ENCODE assay signal across 8 mouse cellular contexts in the genomic region with DNA sequence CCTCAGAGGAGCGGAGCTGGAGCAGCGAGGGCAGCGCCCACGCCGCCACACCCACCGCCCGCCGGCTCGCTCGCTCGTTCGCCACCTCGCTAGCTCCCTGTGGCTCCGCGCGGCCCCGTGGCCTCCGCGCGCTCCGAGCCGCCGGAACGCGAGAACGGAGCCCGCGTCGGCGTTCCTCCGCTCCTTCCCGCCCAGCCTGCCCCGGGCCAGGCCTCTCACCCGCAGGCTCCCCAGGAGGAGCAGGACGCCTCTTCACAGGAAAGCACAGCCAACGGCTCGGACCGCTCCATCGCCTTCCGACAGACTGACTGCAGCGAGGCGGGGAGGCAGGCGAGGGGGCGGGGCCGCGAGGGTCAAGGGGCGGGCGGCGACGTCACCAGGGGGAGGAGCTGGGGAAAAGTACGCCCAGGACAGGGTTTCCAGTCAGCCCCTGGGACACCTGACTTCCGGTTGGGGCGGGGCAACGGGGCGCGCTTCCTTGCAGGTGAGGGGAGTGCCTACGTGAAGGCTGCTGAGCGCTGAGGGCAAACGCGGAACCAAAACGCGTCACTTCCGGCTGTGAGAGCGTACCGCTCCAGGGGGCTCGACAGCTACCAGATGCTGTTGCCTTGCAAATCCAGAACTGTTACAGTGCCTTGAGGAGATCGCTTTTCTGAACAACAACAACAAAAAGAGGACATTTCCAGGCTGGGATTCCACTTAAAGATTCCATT. TPM values are rescaled to one million over a fixed set of nuclear protein-coding genes. Genes with fewer than 3 reads are reported as not detected.
DNase-seq lines count a peak whose midpoint lies in the region; ATAC-seq and TF ChIP-seq lines count a peak whose summit lies in the region.

A gene (minus strand): TSS at position 355 of the 713 bp plus-strand sequence.

- 0 out of 2 replicates have a peak, but pooled peaks have one; percentile 47 for TF ChIP-seq POLR2A in bone marrow macrophage, adult 2 months (IDR thresholded peaks at IDR 0.05; ENCODE audit: borderline replicate concordance, low read depth, low read length)
- TF ChIP-seq POLR2A in embryonic fibroblast, embryonic 13.5 days (IDR thresholded peaks at IDR 0.05; ENCODE audit: low read depth, low read length): peak; percentile 85

- H3K9ac ChIP-seq in kidney, embryonic 14.5 days (ENCODE audit: low read depth, low read length): peak within 1 kb of the TSS; percentile 82
- peak within 1 kb of the TSS; percentile 77 for H3K9ac ChIP-seq in limb, embryonic 15.5 days

- H3K36me3 ChIP-seq in kidney, embryonic 14.5 days (ENCODE audit: control insufficient read depth, insufficient read depth, low read length): peaks cover 4% of the 10 kb centered on the region; the same call in 1 of the 2 replicates
- H3K36me3 ChIP-seq in limb, embryonic 15.5 days: peaks cover 8% of the 10 kb centered on the region; the same call in 1 of the 2 replicates

- peak within 1 kb of the TSS; percentile 90 for H3K4me3 ChIP-seq in bone marrow macrophage, adult 2 months (ENCODE audit: insufficient read depth, low read length)
- peak within 1 kb of the TSS; percentile 80 for H3K4me3 ChIP-seq in embryonic fibroblast, embryonic 13.5 days (ENCODE audit: insufficient read depth, low read length)
- peak within 1 kb of the TSS; percentile 86 for H3K4me3 ChIP-seq in kidney, embryonic 14.5 days (ENCODE audit: low read length)
- H3K4me3 ChIP-seq in limb, embryonic 15.5 days: peak within 1 kb of the TSS; percentile 95

- no peaks in the 10 kb centered on the region for H3K9me3 ChIP-seq in kidney, embryonic 14.5 days (ENCODE audit: control insufficient read depth, low read length)
- H3K9me3 ChIP-seq in limb, embryonic 15.5 days: no peaks in the 10 kb centered on the region

- no peak for TF ChIP-seq CTCF in bone marrow macrophage, adult 2 months (IDR thresholded peaks at IDR 0.05; ENCODE audit: low read depth, low read length)
- TF ChIP-seq CTCF in embryonic fibroblast, embryonic 13.5 days (IDR thresholded peaks at IDR 0.05; ENCODE audit: borderline replicate concordance, insufficient read depth, low read length): no peak

- H3K27me3 ChIP-seq in kidney, embryonic 14.5 days (ENCODE audit: control insufficient read depth, insufficient read depth, low read length): no peaks in the 10 kb centered on the region
- H3K27me3 ChIP-seq in limb, embryonic 15.5 days: no peaks in the 10 kb centered on the region

- peak; percentile 100 for DNase-seq in A20 (ENCODE audit: low read depth, low spot score)
- peak; percentile 97 for DNase-seq in heart, adult 9 months (ENCODE audit: low spot score in 2 of 2)
- DNase-seq in monocyte, adult 2 months (ENCODE audit: low read depth in 1 of 2, low spot score in 2 of 2): peak; percentile 93 to 96
- DNase-seq in spleen, postnatal 36 days (ENCODE audit: low spot score in 2 of 2): peak; percentile 100

- H3K4me1 ChIP-seq in bone marrow macrophage, adult 2 months (ENCODE audit: control insufficient read depth, insufficient read depth, low read length): peaks cover 12% of the 10 kb centered on the region
- 0 out of 2 replicates have a peak, but pooled peaks cover 2% of the 10 kb centered on the region for H3K4me1 ChIP-seq in embryonic fibroblast, embryonic 13.5 days (ENCODE audit: control insufficient read depth, insufficient read depth, low read length)
- H3K4me1 ChIP-seq in kidney, embryonic 14.5 days (ENCODE audit: control insufficient read depth, insufficient read depth, low read length): no peaks in the 10 kb centered on the region
- H3K4me1 ChIP-seq in limb, embryonic 15.5 days: peaks cover 5% of the 10 kb centered on the region; the same call in 1 of the 2 replicates

- under 1% methylated on average over 54 of the region's 67 CpGs for WGBS in kidney, embryonic 14.5 days
- under 1% methylated on average over 66 of the region's 67 CpGs for WGBS in limb, embryonic 15.5 days

- H3K4me2 ChIP-seq in kidney, embryonic 14.5 days (replicated peaks; ENCODE audit: low read depth, low read length): peak within 1 kb of the TSS; percentile 67
- H3K4me2 ChIP-seq in limb, embryonic 15.5 days: peak within 1 kb of the TSS; percentile 58

- ATAC-seq in kidney, embryonic 14.5 days (ENCODE audit: low FRiP score, low TSS enrichment): peak; percentile 99
- peak; percentile 99 for ATAC-seq in limb, embryonic 15.5 days (ENCODE audit: insufficient number of reproducible peaks, low FRiP score, low TSS enrichment, low read depth)

- H3K27ac ChIP-seq in bone marrow macrophage, adult 2 months (ENCODE audit: insufficient read depth, low read depth, low read length): peak within 1 kb of the TSS; percentile 72
- H3K27ac ChIP-seq in embryonic fibroblast, embryonic 13.5 days (ENCODE audit: insufficient read depth, low read length): peak within 1 kb of the TSS; percentile 54
- H3K27ac ChIP-seq in kidney, embryonic 14.5 days (ENCODE audit: low read depth, low read length): peak within 1 kb of the TSS; percentile 95
- H3K27ac ChIP-seq in limb, embryonic 15.5 days: peak within 1 kb of the TSS; percentile 97

RNA-seq across cellular contexts. Expression of the gene that starts here (rescaled TPM):
- polyA plus RNA-seq in bone marrow macrophage, adult 2 months (2012; ENCODE audit: insufficient read depth, insufficient read length, missing spikeins): 12.2 and 13.3 TPM in 2 replicates
- 68.7 and 86.8 TPM in 2 replicates for polyA plus RNA-seq in embryonic fibroblast, embryonic 13.5 days (2011; ENCODE audit: insufficient read length, low read depth, missing spikeins)
- polyA plus RNA-seq in kidney, embryonic 14.5 days (2014; fragmentation: Nextera tagmentation; extraction: Ambion mirVana): 15.1 and 21.2 TPM in 2 replicates
- polyA plus RNA-seq in limb, embryonic 15.5 days (2015; fragmentation: Nextera tagmentation; extraction: Ambion mirVana): 10.4 and 12.2 TPM in 2 replicates

Comparison
In these comparisons a context has a peak if more than half of its experiments do, and no peak if none do; other contexts are left out.
1. Peak in every context shown above with its lines: DNase-seq, ATAC-seq, H3K4me3 ChIP-seq and H3K27ac ChIP-seq.